Comparison of ENCODE assay signal across 10 mouse cellular contexts in genomic region chr4:150098880-150099279, GRCm38 (mm10). TPM values are rescaled to one million over a fixed set of nuclear protein-coding genes. Genes with fewer than 3 reads are reported as not detected.
DNase-seq lines count a peak whose midpoint lies in the region; ATAC-seq and TF ChIP-seq lines count a peak whose summit lies in the region.
"Had no signal": no experiment of that assay in that cellular context is flagged by ENCODE, and none has a peak within 500 bp of the region (broad histone marks: within the 10 kb centered on the region; RNA-seq: fewer than 3 reads in every experiment).

No protein-coding gene starts in this region.

- H3K27me3 ChIP-seq in liver, adult 2 months (ENCODE audit: control insufficient read depth, insufficient read depth, low read length): no peaks in the 10 kb centered on the region

- no peaks in the 10 kb centered on the region for H3K4me1 ChIP-seq in liver, adult 2 months (ENCODE audit: control insufficient read depth, insufficient read depth, low read length)

- TF ChIP-seq POLR2A in liver, adult 2 months (IDR thresholded peaks at IDR 0.05; ENCODE audit: extremely low read depth, insufficient read depth, low read length): no peak
- TF ChIP-seq POLR2A in brain, embryonic 14.5 days (IDR thresholded peaks at IDR 0.05; ENCODE audit: borderline replicate concordance, extremely low read depth, insufficient read depth, insufficient read length, poor library complexity, severe bottlenecking): no peak

- ATAC-seq in erythroid progenitor cell, adult 5-6 weeks (replicated peaks; ENCODE audit: low FRiP score, poor library complexity, severe bottlenecking): 0 out of 2 replicates have a peak, but pooled peaks have one; percentile 55

- H3K79me2 ChIP-seq in liver, adult 2 months (ENCODE audit: control insufficient read depth, insufficient read depth, low read length): no peaks in the 10 kb centered on the region

- peak; percentile 64 for DNase-seq in liver, adult 2 months (ENCODE audit: extremely low read depth, low read depth, low spot score)
- DNase-seq in liver: no peak
- DNase-seq in brain, embryonic 14.5 days (ENCODE audit: low read depth): peak; percentile 82
- DNase-seq in heart, postnatal 4 days: peak; percentile 77
- DNase-seq in layer of hippocampus, postnatal 36 days: peak; percentile 19 to 50
- peak; percentile 87 for DNase-seq in mesoderm, embryonic 11.5 days (ENCODE audit: low read depth, low spot score)
- DNase-seq in spleen, postnatal 10 days (ENCODE audit: low spot score in 2 of 2): peak; percentile 56 to 65

- H3K36me3 ChIP-seq in liver, adult 2 months (ENCODE audit: control insufficient read depth, insufficient read depth, low read length): no peaks in the 10 kb centered on the region
- H3K36me3 ChIP-seq: embryonic facial prominence, embryonic 12.5 days had no signal

- peak; percentile 79 for TF ChIP-seq CTCF in liver, adult 2 months (IDR thresholded peaks at IDR 0.05; ENCODE audit: low read depth, low read length)
- peak; percentile 81 for TF ChIP-seq CTCF in brain, embryonic 14.5 days (IDR thresholded peaks at IDR 0.05; ENCODE audit: borderline replicate concordance, extremely low read depth, insufficient read depth, insufficient read length)

- H3K9ac ChIP-seq in liver, adult 2 months (ENCODE audit: low read depth, low read length): no peak overlapping the region
- H3K9ac ChIP-seq: embryonic facial prominence, embryonic 12.5 days had no signal

- WGBS in liver, adult 2 months: 17% methylated on average over 10 of the region's 10 CpGs

- H3K27ac ChIP-seq in liver, adult 2 months (replicated peaks; ENCODE audit: insufficient read depth, low read depth, low read length): no peak overlapping the region
- H3K27ac ChIP-seq: embryonic facial prominence, embryonic 12.5 days had no signal

- H3K4me3 ChIP-seq in liver, adult 2 months (ENCODE audit: insufficient read depth, low read depth, low read length): no peak overlapping the region
- H3K4me3 ChIP-seq: embryonic facial prominence, embryonic 12.5 days; myocyte had no signal

RNA-seq across cellular contexts. Expression of gene Gpr157, which starts 11.7 kb away (rescaled TPM):
- 1.6 and 2.0 TPM in 2 replicates for total RNA-seq in liver, adult 2 months (2014; rRNA removed)
- polyA plus RNA-seq in liver, adult 2 months (2012; rRNA removed): 1.4 and 2.0 TPM in 2 replicates
- polyA plus RNA-seq in brain, embryonic 14.5 days (2012; rRNA removed): 0.85 and 1.2 TPM in 2 replicates
- 0.42 TPM in 1 of 2 replicates, not detected in the other for total RNA-seq in erythroid progenitor cell, adult 5-6 weeks (2015; ENCODE audit: low replicate concordance)
- total RNA-seq in erythroid progenitor cell, adult 5-6 weeks (2017; ENCODE audit: low replicate concordance): 0.51 and 0.83 TPM in 2 replicates
- total RNA-seq in heart, postnatal 4 days (2021): 10 to 100 TPM; 14.1 to 19.8 TPM
- 1 to 10 TPM; 1.2 to 1.3 TPM for total RNA-seq in layer of hippocampus, postnatal 36 days (2021)

RNA-seq across cellular contexts. Expression of gene Slc2a5, which starts 20.2 kb away (rescaled TPM):
- total RNA-seq in liver, adult 2 months (2014; rRNA removed): 7.8 and 8.0 TPM in 2 replicates
- polyA plus RNA-seq in liver, adult 2 months (2012; rRNA removed): 2.9 and 3.3 TPM in 2 replicates
- 2.7 and 3.0 TPM in 2 replicates for polyA plus RNA-seq in brain, embryonic 14.5 days (2012; rRNA removed)
- total RNA-seq in erythroid progenitor cell, adult 5-6 weeks (2015; ENCODE audit: low replicate concordance): not detected in 2 replicates
- not detected in 2 replicates for total RNA-seq in erythroid progenitor cell, adult 5-6 weeks (2017; ENCODE audit: low replicate concordance)
- total RNA-seq in heart, postnatal 4 days (2021): under 1 TPM; 0.36 to 0.61 TPM
- total RNA-seq in layer of hippocampus, postnatal 36 days (2021): 1 to 10 TPM; 3.8 to 5.7 TPM

RNA-seq across cellular contexts. Expression of gene Slc2a7, which starts 49.9 kb away (rescaled TPM):
- not detected in 2 replicates for total RNA-seq in liver, adult 2 months (2014; rRNA removed)
- not detected in 2 replicates for polyA plus RNA-seq in liver, adult 2 months (2012; rRNA removed)
- polyA plus RNA-seq in brain, embryonic 14.5 days (2012; rRNA removed): not detected in 2 replicates
- not detected in 2 replicates for total RNA-seq in erythroid progenitor cell, adult 5-6 weeks (2015; ENCODE audit: low replicate concordance)
- total RNA-seq in erythroid progenitor cell, adult 5-6 weeks (2017; ENCODE audit: low replicate concordance): not detected in 2 replicates
- not detected for total RNA-seq in heart, postnatal 4 days (2021)
- total RNA-seq in layer of hippocampus, postnatal 36 days (2021): not detected
- polyA plus RNA-seq: embryonic facial prominence, embryonic 12.5 days; myocyte had no signal
